Mouse (Mus musculus) lung, postnatal 36 days (tissue): ENCODE data around the gene Pramef8.
"Not testable (repeated sequence)": the region's sequence is repeated elsewhere in the genome, so short reads cannot be mapped to it uniquely, and the experiment has no call there.

Experiments
- DNase-seq: peaks from one replicate; pipeline ENCODE4 v3.0.0; 2022; ENCODE audit warnings: mixed read lengths

The Pramef8 gene

DNA sequence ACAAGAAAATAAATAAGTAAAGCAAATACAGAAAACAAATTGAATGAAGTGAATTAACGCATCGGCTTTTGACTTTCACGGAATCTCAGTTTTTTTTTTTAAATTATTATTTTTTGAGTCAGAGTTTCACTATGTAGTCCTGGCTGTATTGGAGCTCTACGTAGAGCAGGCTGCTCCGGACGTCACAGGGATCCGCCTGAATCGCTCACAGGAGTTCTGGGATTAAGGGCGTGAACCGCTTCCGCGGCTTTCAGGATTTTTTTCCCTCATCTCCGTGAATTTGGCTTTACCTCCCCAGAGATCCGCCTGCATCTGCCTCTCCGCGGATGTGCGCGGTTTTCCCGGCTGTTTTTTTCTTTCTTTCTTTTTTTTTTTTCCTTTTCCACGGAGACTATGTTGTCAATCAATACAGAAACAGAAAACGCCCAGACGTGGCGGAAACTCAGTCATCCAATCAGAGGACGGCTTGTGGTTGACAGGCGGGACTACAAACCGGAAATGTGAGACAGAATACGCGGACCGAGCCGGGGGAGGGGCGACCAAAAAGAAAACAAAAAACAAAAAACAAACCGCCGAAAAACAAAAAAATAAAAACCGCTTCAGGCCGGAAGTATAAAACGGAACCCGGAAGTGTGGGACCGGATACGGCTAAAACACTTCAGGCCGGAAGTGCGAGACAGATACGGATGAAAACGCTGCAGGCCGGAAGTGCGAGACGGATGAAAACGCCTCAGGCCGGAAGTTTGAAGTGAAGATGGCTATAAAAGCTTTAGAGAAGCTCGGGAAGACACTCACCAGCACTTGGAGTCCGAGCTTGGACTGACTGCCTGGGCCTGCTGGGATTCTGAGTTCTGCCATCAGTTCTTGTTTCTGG is at the start of gene Pramef8:
TSS of gene Pramef8 (plus strand) at position 208 of the 874 bp plus-strand sequence.
- peak; percentile 96 for DNase-seq

- no peak for DNase-seq
Measured at GRCm38 (mm10) chr4:143366415-143367041, 45.7 kb upstream of the Pramef8 start.

DNA sequence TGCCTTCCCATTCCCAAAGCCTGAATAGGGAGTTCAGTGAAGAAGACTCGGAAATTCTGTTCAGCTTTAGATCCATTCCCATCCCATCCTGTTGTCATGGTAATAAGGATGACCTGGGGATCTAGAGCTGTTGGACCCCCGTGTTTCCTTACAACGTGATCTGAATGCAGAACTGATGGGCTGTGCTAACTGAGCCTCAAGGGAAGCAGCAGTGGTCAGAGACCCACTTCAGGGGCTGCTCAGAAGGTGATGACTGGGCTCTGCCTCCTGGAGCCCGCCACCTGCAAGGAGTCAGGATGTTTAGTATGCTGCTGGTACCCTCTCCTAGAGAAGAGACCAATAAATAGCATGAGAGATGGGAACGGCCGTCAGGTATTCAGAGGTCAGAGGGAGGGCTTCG is 32.7 kb upstream of the Pramef8 start:
- no peak for DNase-seq

DNA sequence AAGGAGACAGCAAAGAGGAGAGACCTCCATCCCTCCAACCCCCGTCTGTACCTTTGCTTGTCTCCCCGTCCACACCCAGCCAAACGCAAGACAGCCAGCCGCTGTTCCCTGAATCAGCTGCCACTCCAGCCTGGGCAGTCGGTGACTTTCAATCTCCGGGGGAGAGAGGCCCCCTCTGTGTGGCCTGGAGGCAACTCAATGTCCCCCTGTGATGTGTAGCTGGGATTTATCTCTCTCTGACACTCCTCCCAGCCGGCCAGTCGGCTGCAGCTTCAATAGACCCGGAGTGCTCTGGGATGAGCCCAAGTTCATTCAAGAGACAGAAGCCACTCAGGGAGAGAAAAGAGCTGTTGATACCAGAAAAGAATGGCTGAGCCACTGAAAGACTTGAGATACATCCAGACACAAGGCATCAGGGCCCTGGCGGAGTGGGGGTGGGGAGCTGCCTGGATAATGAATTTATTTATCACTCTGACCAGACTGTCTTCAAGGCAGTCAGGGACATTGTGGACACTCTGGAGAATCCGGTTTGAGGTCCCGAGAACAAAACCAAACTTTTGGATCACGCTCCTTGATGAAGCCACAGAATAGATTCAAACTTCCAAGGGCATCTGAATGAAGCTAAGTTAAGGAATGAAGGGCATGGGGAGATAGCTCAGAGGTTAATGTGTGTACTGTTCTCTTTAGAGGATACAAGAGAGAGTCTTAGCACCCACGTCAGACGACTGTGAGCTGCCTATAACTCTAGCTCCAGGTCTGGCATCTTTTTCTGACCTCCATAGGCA is 32.1 kb upstream of the Pramef8 start:
- no peak for DNase-seq

DNA sequence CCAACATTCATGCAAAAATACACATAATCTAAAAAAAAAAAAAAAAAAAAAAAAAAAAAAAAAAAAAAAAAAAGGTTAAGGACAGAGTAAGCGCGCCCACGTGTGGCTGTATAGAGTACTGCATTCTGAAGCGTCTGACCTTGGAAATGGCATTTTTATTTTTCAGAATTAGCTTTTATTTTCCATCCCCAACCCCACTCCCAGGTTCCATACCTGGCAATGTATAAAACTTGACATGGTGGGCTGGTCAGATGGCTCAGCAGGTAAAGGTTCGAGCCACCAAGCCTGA is 31.6 kb upstream of the Pramef8 start:
- DNase-seq = peak; percentile 31

GRCm38 (mm10) chr4:143382163-143382562 is 30.1 kb upstream of the Pramef8 start:
- no peak for DNase-seq

DNA sequence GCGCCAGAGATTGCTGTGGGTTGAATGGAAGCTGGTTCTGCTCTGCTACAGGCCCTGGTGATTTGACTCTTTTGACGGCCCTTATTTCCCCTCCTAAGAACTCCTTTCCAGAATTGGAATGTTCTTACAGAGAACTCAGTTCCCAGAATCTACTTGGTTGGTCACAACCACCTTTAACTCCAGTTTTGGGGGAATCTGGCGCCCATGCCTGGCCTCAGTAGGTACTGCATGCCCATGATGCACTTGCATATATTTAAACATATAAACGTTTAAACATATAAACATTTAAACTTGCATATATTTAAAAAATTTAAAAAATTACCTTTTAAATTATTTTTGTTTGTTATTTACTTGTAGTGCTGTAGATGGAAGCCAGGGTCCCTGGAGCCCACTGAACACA is 28.6 kb upstream of the Pramef8 start:
- no peak for DNase-seq

DNA sequence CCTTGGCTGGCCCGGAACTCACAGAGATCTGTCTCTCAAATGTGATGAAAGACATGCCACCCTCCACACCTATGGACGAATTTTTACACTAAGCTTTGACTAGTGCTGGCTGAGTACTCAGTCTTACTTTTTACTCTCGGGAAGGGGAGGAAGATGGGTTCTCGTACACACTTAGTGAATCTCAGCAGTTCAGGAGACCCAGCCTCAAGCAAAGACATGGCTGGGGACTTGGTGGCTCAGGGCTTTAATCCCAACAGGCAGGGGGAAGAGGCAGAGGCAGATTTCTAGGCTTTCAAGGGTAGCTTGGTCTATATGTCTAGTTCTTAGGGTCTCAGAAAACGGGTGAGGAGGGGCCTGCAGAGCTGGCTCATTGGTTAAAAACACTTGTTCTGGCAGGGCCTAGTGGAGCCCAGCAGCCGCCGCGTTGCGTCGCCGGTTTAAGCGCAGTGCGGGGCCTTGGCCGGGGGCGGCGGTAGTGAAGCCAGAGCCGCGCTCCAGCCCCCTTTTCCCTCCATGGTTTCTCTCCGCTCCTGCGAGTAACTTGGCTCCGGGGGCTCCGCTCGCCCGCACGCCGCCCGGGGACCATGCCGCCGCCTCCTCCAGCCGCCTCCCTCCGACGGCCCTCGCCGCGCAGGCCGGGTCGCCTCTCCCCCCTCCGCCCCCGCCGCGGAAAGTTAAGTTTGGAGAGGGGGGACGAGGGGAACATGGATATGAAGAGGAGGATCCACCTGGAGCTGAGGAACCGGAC is 23.1 kb upstream of the Pramef8 start:
- peak; percentile 7 for DNase-seq

DNA sequence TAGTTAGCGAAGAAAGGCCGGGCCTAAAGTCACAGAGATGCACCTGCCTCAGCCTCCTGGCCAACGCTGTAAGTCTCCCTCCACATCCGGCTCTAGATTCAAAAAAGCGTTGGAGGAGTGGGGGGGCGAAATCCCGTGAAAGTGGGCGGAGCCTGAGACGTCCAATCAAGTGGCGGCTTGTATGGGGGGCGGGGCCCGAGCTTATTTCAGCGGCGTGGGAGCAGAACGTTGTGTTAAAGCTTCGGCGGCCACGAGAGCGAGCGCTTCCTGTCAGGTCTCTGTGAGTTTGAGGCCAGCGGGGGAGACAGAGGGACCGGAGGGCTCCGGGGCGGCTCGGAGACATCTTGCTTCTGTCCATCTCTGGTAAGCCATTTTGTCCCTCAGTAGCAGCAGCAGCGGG is 18.0 kb upstream of the Pramef8 start, which contains the start of gene Pramel1:
TSS of gene Pramel1 (plus strand) at position 248 of the 400 bp plus-strand sequence.
- DNase-seq = no peak

GRCm38 (mm10) chr4:143411566-143412218 is 534 bp upstream of the Pramef8 start:
- peak; percentile 24 for DNase-seq

DNA sequence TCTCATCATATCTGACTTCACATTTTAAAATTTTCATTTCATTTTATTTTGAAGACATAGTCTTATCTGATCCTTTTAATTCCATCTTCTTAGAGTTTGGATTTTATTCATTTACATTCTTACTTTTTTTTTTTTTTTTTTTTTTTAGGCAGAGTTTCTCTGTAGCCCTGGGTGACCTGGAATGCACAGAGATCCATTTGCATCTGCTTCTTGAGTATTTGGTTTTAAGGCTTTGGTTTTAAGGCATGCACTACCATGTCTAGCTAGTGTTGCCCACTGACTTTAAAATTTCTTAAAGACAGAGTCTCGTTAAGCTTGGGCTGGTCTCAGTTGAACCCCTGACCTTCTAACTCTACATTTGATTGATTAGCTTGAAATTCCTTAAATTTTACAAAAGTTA is 1.4 kb downstream of the Pramef8 start:
- DNase-seq = no peak

DNA sequence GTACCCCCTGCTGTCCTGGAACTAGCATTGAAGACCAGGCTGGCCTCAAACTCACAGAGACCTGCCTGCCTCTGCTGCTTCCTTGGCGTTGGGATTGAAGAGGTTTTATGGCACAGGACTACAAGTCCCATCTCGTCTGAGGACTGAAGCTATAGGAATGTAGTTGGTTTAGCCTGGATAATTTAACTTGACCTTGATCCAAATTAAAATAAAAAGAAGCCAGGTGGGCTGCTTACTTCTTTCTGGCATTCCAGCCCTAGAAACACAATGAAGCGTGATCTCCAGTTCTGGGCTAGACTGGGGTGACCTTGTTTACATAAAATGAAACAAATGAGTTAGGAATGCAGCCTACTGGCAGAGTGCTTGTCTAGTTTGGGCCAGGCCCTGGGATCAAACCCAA is 1.9 kb downstream of the Pramef8 start:
- DNase-seq = no peak

- DNase-seq = not testable (repeated sequence)
Measured at GRCm38 (mm10) chr4:143426770-143427169, 14.5 kb downstream of the Pramef8 start.

GRCm38 (mm10) chr4:143450224-143450623 is 38.0 kb downstream of the Pramef8 start, which contains the start of gene Oog4:
Gene Oog4, minus strand, starts transcription at chr4:143450324.
- DNase-seq = no peak
